Mouse (Mus musculus): ENCODE results near the gene Olfr801. TPM values are rescaled to one million over a fixed set of nuclear protein-coding genes. Genes with fewer than 3 reads are reported as not detected.

Olfr801 gene
- polyA plus RNA-seq (2012; rRNA removed; ENCODE audit: low replicate concordance): not detected in 2 replicates

DNA sequence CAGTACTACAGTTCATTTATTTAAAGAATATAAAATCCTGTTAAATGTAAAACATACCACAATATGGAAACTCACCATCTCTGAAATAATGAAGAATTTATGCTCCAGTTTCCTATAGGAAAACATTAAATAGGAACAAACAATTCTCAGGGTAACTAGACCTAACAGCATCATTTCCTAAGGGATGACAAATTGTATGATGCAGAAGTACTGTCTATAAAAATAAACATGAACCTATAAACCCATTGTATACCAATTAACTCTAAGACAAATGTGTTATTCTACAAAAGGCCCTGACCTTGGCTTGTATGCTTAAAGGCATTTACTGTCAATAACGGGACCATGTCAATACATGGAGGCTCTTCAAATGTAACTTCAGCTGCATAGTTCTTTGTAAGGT is at the start of gene Olfr801:
TSS of gene Olfr801 (minus strand) at position 101 of the 400 bp plus-strand sequence.

DNA sequence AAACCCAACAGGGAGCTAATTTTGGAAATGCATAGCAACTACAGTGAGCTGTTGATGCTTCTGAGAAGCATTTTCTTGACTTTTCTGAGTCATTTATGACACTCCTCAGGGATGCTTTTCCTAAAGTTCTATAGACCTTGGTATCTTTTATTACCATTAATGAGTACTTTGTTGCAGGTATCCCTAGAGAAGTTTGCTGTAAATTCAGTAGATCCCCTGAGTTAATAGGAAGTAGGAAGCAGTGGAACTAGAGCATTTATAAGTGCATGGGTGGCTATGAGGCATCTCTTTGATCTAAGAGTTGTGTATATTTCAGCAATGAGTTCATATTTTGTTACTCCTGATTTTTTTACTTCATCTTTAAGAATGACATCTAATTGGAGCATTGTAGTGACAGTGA is 29.2 kb upstream of the Olfr801 start, which contains the start of gene Olfr804:
TSS of gene Olfr804 (plus strand) at position 301 of the 400 bp plus-strand sequence.

DNA sequence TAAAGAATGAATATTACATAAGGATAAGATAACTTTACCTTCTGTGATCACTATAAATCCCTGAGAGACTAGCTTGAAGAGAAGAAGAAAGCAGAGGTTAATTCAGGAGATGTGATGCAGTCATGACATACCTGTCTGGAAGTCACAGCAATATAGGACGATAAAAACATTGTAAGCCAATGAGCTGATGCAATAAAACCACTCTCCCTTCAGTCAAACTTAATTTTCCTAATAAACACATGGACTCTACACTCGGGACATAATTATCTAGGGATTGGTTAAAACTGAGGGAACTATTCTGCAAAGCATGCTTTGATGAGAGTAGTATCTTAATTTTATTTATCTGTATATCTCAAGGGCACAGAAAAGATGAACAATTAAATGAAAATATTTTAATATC is 20.5 kb upstream of the Olfr801 start, which contains the start of gene Olfr803:
TSS of gene Olfr803 (minus strand) at position 101 of the 400 bp plus-strand sequence.

DNA sequence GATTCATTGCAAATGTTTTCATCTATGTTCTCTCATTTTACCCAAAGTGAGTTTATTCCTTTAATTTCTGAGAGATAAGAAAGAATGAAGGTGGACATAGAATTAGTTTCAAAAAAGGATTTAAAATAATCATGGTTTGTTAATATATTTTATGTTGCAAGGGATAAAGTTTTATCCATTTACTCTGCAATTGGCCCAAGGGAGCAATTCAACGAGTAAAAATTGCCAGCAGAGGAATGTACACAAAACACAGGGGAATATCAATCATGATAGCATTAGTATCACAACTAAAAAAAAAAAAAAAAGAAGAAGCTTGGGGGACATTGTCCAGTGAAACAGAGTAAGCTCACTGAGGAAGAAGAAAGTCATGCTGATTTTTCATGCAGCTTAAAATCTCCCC is 14.4 kb upstream of the Olfr801 start, which contains the start of gene Olfr802:
TSS of gene Olfr802 (minus strand) at position 101 of the 400 bp plus-strand sequence.

DNA sequence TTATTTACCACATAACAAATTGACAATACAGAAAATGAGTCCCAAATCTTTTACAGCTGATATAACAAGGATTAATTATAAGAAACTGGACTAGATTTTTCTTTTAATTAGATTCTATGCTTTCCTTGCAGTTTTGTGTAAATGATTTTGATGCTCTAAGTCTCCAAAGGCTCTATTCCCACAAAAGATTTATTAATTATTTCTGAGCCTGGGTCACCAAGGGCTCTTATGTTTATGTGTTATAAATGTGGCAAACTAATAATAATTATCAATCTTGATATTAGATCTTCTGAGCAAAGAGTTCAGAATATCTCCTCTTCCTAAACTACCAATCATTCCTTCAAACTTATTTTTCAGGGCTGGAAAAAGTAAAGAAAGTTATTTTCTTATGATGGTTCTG is 16.3 kb downstream of the Olfr801 start, which contains the start of gene Olfr800:
TSS of gene Olfr800 (plus strand) at position 301 of the 400 bp plus-strand sequence.

DNA sequence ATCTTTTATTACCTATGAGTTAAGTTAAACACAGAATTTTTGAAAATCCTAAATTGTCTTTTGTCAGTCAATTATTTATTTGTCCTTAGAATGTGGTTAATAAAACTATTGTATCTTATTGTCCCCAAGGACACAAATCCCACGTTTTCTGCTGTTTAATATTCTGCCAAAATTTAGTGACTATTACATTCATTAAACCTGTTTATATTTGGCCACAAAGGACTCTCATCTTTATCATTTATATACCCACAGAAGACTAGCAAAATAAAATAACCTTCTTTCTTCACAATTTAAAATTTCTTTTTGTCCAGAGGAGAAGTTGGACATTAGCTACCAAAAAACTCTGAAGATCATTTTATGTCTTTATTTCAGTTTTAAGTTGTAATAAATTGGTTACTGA is 36.5 kb downstream of the Olfr801 start, which contains the start of gene Olfr799:
TSS of gene Olfr799 (plus strand) at position 301 of the 400 bp plus-strand sequence.

DNA sequence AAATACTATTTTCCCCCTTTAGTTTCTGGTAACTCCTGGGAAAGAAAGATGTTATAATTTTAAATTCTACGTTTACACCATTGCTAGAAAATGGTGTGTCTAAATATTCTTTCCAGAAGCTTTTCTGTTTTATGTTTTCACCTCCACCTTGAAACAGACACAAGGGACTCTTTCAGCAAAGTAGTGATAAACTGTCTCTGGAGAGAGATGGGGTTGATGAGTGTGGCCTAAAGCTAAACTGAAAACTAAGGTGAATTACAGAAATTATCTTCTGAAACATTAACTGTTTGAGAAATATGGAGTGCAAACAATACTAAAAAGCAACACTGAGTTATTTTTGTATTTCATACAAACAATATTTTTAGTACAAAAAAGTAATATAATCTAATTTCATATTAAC is 45.8 kb downstream of the Olfr801 start, which contains the start of gene Olfr798:
TSS of gene Olfr798 (minus strand) at position 101 of the 400 bp plus-strand sequence.

Other genes starting within 250 kb of the Olfr801 start
- gene Olfr786, start 246.6 kb downstream of the Olfr801 start, polyA plus RNA-seq (2012; rRNA removed; ENCODE audit: low replicate concordance): not detected in 2 replicates
- gene Olfr787, start 212.0 kb downstream of the Olfr801 start, polyA plus RNA-seq (2012; rRNA removed; ENCODE audit: low replicate concordance): not detected in 2 replicates
- gene Olfr788, start 202.9 kb downstream of the Olfr801 start, polyA plus RNA-seq (2012; rRNA removed; ENCODE audit: low replicate concordance): not detected in 2 replicates
- not detected in 2 replicates for gene Olfr789, start 189.1 kb downstream of the Olfr801 start, polyA plus RNA-seq (2012; rRNA removed; ENCODE audit: low replicate concordance)
- gene Olfr790, start 175.4 kb downstream of the Olfr801 start, polyA plus RNA-seq (2012; rRNA removed; ENCODE audit: low replicate concordance): not detected in 2 replicates
- not detected in 2 replicates for gene Olfr791, start 152.1 kb downstream of the Olfr801 start, polyA plus RNA-seq (2012; rRNA removed; ENCODE audit: low replicate concordance)
- gene Olfr792, start 134.7 kb downstream of the Olfr801 start, polyA plus RNA-seq (2012; rRNA removed; ENCODE audit: low replicate concordance): not detected in 2 replicates
- gene Olfr794, start 106.2 kb downstream of the Olfr801 start, polyA plus RNA-seq (2012; rRNA removed; ENCODE audit: low replicate concordance): not detected in 2 replicates
- gene Olfr796, start 61.3 kb downstream of the Olfr801 start, polyA plus RNA-seq (2012; rRNA removed; ENCODE audit: low replicate concordance): not detected in 2 replicates
- not detected in 2 replicates for gene Olfr798, start 45.9 kb downstream of the Olfr801 start, polyA plus RNA-seq (2012; rRNA removed; ENCODE audit: low replicate concordance)
- gene Olfr799, start 36.4 kb downstream of the Olfr801 start, polyA plus RNA-seq (2012; rRNA removed; ENCODE audit: low replicate concordance): not detected in 2 replicates
- gene Olfr800, start 16.2 kb downstream of the Olfr801 start, polyA plus RNA-seq (2012; rRNA removed; ENCODE audit: low replicate concordance): not detected in 2 replicates
- gene Olfr802, start 14.3 kb upstream of the Olfr801 start, polyA plus RNA-seq (2012; rRNA removed; ENCODE audit: low replicate concordance): not detected in 2 replicates
- gene Olfr803, start 20.4 kb upstream of the Olfr801 start, polyA plus RNA-seq (2012; rRNA removed; ENCODE audit: low replicate concordance): not detected in 2 replicates
- not detected in 2 replicates for gene Olfr804, start 29.3 kb upstream of the Olfr801 start, polyA plus RNA-seq (2012; rRNA removed; ENCODE audit: low replicate concordance)
- not detected in 2 replicates for gene Olfr805, start 55.5 kb upstream of the Olfr801 start, polyA plus RNA-seq (2012; rRNA removed; ENCODE audit: low replicate concordance)
- gene Olfr806, start 68.1 kb upstream of the Olfr801 start, polyA plus RNA-seq (2012; rRNA removed; ENCODE audit: low replicate concordance): not detected in 2 replicates
- not detected in 2 replicates for gene Olfr807, start 83.9 kb upstream of the Olfr801 start, polyA plus RNA-seq (2012; rRNA removed; ENCODE audit: low replicate concordance)
- not detected in 2 replicates for gene Olfr808, start 91.6 kb upstream of the Olfr801 start, polyA plus RNA-seq (2012; rRNA removed; ENCODE audit: low replicate concordance)
- gene Olfr809, start 100.8 kb upstream of the Olfr801 start, polyA plus RNA-seq (2012; rRNA removed; ENCODE audit: low replicate concordance): not detected in 2 replicates
- not detected in 2 replicates for gene Olfr810, start 121.1 kb upstream of the Olfr801 start, polyA plus RNA-seq (2012; rRNA removed; ENCODE audit: low replicate concordance)
- gene Olfr811, start 130.5 kb upstream of the Olfr801 start, polyA plus RNA-seq (2012; rRNA removed; ENCODE audit: low replicate concordance): not detected in 2 replicates
- not detected in 2 replicates for gene Olfr812, start 172.2 kb upstream of the Olfr801 start, polyA plus RNA-seq (2012; rRNA removed; ENCODE audit: low replicate concordance)
- gene Olfr813, start 181.5 kb upstream of the Olfr801 start, polyA plus RNA-seq (2012; rRNA removed; ENCODE audit: low replicate concordance): not detected in 2 replicates
- gene Olfr814, start 206.0 kb upstream of the Olfr801 start, polyA plus RNA-seq (2012; rRNA removed; ENCODE audit: low replicate concordance): not detected in 2 replicates
- not detected in 2 replicates for gene Olfr815, start 232.0 kb upstream of the Olfr801 start, polyA plus RNA-seq (2012; rRNA removed; ENCODE audit: low replicate concordance)
- not detected in 2 replicates for gene Olfr816, start 241.7 kb upstream of the Olfr801 start, polyA plus RNA-seq (2012; rRNA removed; ENCODE audit: low replicate concordance)

Data from mammary gland, adult 2 months (tissue).